ENCODE assay signal across 21 mouse cellular contexts in genomic region chr9:118596767-118597166, GRCm38 (mm10). TPM values are rescaled to one million over a fixed set of nuclear protein-coding genes. Genes with fewer than 3 reads are reported as not detected.
"Had no signal": no experiment of that assay in that cellular context is flagged by ENCODE, and none has a peak within 500 bp of the region (broad histone marks: within the 10 kb centered on the region; RNA-seq: fewer than 3 reads in every experiment).

No protein-coding gene starts in this region.

- ATAC-seq: liver, embryonic 12.5 days; midbrain, embryonic 16.5 days had no signal

- H3K27me3 ChIP-seq: kidney, embryonic 15.5 days; limb, embryonic 13.5 days; liver, embryonic 15.5 days; lung, embryonic 15.5 days; midbrain, embryonic 12.5 days had no signal

- H3K27ac ChIP-seq: kidney, embryonic 15.5 days; limb, embryonic 10.5 days; limb, embryonic 13.5 days; liver, embryonic 12.5 days; liver, embryonic 15.5 days; lung, embryonic 15.5 days; macrophage; midbrain, embryonic 12.5 days had no signal

- H3K9me3 ChIP-seq: kidney, embryonic 15.5 days; limb, embryonic 10.5 days; limb, embryonic 13.5 days; liver, embryonic 12.5 days; liver, embryonic 15.5 days; lung, embryonic 15.5 days; midbrain, embryonic 12.5 days had no signal

- DNase-seq: kidney, adult 11 months; kidney, adult 8-10 months; kidney, postnatal 10 days; kidney, postnatal 36 days; layer of hippocampus, postnatal 36 days; liver; lung, adult 18-20 months; lung, postnatal 14 days; right cerebral cortex, postnatal 4 days; thymus, postnatal 25 days had no signal

- H3K4me2 ChIP-seq: kidney, embryonic 15.5 days; limb, embryonic 13.5 days; liver, embryonic 12.5 days; liver, embryonic 15.5 days; lung, embryonic 15.5 days; midbrain, embryonic 12.5 days had no signal

- H3K36me3 ChIP-seq: kidney, embryonic 15.5 days; limb, embryonic 10.5 days; limb, embryonic 13.5 days; liver, embryonic 12.5 days; liver, embryonic 15.5 days; lung, embryonic 15.5 days; midbrain, embryonic 12.5 days had no signal

- H3K9ac ChIP-seq: kidney, embryonic 15.5 days; limb, embryonic 13.5 days; liver, embryonic 12.5 days; liver, embryonic 15.5 days; lung, embryonic 15.5 days; midbrain, embryonic 12.5 days had no signal

- H3K4me3 ChIP-seq: kidney, embryonic 15.5 days; limb, embryonic 10.5 days; limb, embryonic 13.5 days; liver, embryonic 12.5 days; liver, embryonic 15.5 days; lung, embryonic 15.5 days; midbrain, embryonic 12.5 days; myocyte had no signal

RNA-seq across cellular contexts. Expression of gene Itga9, which starts 9.7 kb away (rescaled TPM):
- total RNA-seq: monocyte, adult 5-6 weeks had no signal
